Mouse (Mus musculus) forebrain, embryonic 11.5 days (tissue): ENCODE data around the gene Slc17a8. TPM values are rescaled to one million over a fixed set of nuclear protein-coding genes. Genes with fewer than 3 reads are reported as not detected.

ENCODE experiments used
- ATAC-seq: fragments of 200-750 bp; cut with Nextera tagmentation; replicated peaks from 2 replicates; pipeline ENCODE4 v1.8.0; 2017; ENCODE audit warnings: moderate TSS enrichment; ENCODE audit not compliant: low FRiP score
- DNase-seq: peaks from one replicate; pipeline ENCODE4 v3.0.0-alpha.2; 2017; ENCODE audit warnings: low spot score
- H3K27ac ChIP-seq: fragments of 300-500 bp; sonication (generic); 2 replicates; pipeline ENCODE4 v1.5.1; 2014; ENCODE audit warnings: low read depth, low read length
- H3K27me3 ChIP-seq: fragments of 300-500 bp; sonication (generic); 2 replicates; pipeline ENCODE4 v1.6.1; 2014; ENCODE audit warnings: mild to moderate bottlenecking, low read length, mixed read lengths; ENCODE audit not compliant: control insufficient read depth, insufficient read depth
- H3K36me3 ChIP-seq: fragments of 300-500 bp; sonication (generic); 2 replicates; pipeline ENCODE4 v1.6.1; 2014; ENCODE audit warnings: mild to moderate bottlenecking, low read length, moderate library complexity, mixed read lengths; ENCODE audit not compliant: control insufficient read depth, insufficient read depth
- H3K4me1 ChIP-seq: fragments of 300-500 bp; sonication (generic); replicated peaks from 2 replicates; pipeline ENCODE4 v1.6.1; 2014; ENCODE audit warnings: low read length, mixed read lengths; ENCODE audit not compliant: control insufficient read depth, insufficient read depth
- H3K4me2 ChIP-seq: fragments of 300-500 bp; sonication (generic); 2 replicates; pipeline ENCODE4 v1.6.1; 2014; ENCODE audit warnings: low read depth, mild to moderate bottlenecking, low read length, moderate library complexity, mixed read lengths; ENCODE audit not compliant: severe bottlenecking
- H3K4me3 ChIP-seq: fragments of 300-500 bp; sonication (generic); 2 replicates; pipeline ENCODE4 v1.5.1; 2014; ENCODE audit warnings: low read depth, low read length
- H3K9ac ChIP-seq: fragments of 300-500 bp; sonication (generic); 2 replicates; pipeline ENCODE4 v1.6.1; 2014; ENCODE audit warnings: low read length
- H3K9me3 ChIP-seq: fragments of 300-500 bp; sonication (generic); 2 replicates; pipeline ENCODE4 v1.6.1; 2016; ENCODE audit warnings: low read length, mixed read lengths; ENCODE audit not compliant: control insufficient read depth
- WGBS: fragments of 180-500 bp; shearing (Covaris S2); extraction: QIAGEN DNeasy Blood & Tissue Kit; methylation state at CpG from one replicate; pipeline ENCODE4 v1.1.7; 2014; 5-methylcytosine and 5-hydroxymethylcytosine counted together
- polyA plus RNA-seq: library from polyadenylated mRNA; unstranded; fragments of >200 nt; fragmentation: Nextera tagmentation; extraction: Ambion mirVana; gene quantifications from 2 replicates; pipeline ENCODE4 v1.2.1, GENCODE M21; 2014

The Slc17a8 gene
- polyA plus RNA-seq, 1 experiment from 2014 or later, result 0.28 TPM

- ATAC-seq, result no peak
- Histone ChIP-seq H3K27ac (no peak overlapping the region), H3K9me3 (no peaks in the 10 kb centered on the region), H3K9ac (no peak overlapping the region), H3K4me3 (no peak overlapping the region), H3K4me2 (no peak overlapping the region), H3K27me3 (no peaks in the 10 kb centered on the region), H3K4me1 (no peaks in the 10 kb centered on the region), H3K36me3 (no peaks in the 10 kb centered on the region)
- 93% methylated on average over 2 of the region's 2 CpGs for WGBS
- no peak for DNase-seq
Observed at GRCm38 (mm10) chr10:89531976-89532375, 89.1 kb downstream of the Slc17a8 start.

GRCm38 (mm10) chr10:89531194-89531634, 89.8 kb downstream of the Slc17a8 start:
- Histone ChIP-seq H3K4me2 (no peak overlapping the region), H3K4me1 (no peaks in the 10 kb centered on the region), H3K4me3 (no peak overlapping the region), H3K36me3 (no peaks in the 10 kb centered on the region), H3K27ac (no peak overlapping the region), H3K9ac (no peak overlapping the region), H3K27me3 (no peaks in the 10 kb centered on the region), H3K9me3 (no peaks in the 10 kb centered on the region)
- WGBS, result 77% methylated on average over 5 of the region's 5 CpGs
- no peak for DNase-seq
- ATAC-seq, result no peak

GRCm38 (mm10) chr10:89527054-89527453, 94.0 kb downstream of the Slc17a8 start:
- no peaks in the 10 kb centered on the region for H3K27me3 ChIP-seq
- no peaks in the 10 kb centered on the region for H3K36me3 ChIP-seq
- no peak overlapping the region for H3K4me3 ChIP-seq
- no peak for DNase-seq
- no peaks in the 10 kb centered on the region for H3K9me3 ChIP-seq
- no peaks in the 10 kb centered on the region for H3K4me1 ChIP-seq
- 88% methylated on average over 5 of the region's 5 CpGs for WGBS
- no peak overlapping the region for H3K9ac ChIP-seq
- no peak overlapping the region for H3K27ac ChIP-seq
- no peak overlapping the region for H3K4me2 ChIP-seq
- no peak for ATAC-seq

DNA sequence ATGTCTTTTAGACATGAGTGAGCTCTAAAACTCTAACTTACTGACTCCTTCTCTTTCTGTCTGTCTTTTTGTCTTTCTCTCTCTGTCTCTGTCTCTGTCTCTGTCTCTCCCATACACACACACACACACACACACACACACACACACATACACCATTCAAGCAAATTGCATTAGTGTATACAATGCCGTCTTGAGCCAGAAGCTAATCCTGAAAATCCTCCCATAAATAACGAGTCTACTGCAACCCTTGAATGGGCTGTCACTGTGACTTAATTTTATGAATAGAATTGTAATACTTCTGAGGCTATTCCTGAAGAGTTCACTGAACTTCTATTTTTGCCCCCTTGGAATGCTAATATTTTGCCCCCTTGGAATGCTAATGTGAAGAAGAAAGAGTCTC, 95.2 kb downstream of the Slc17a8 start:
- no peaks in the 10 kb centered on the region for H3K27me3 ChIP-seq
- DNase-seq, result no peak
- no peak overlapping the region for H3K9ac ChIP-seq
- H3K4me2 ChIP-seq, result no peak overlapping the region
- H3K36me3 ChIP-seq, result no peaks in the 10 kb centered on the region
- no peaks in the 10 kb centered on the region for H3K9me3 ChIP-seq
- 16% methylated on average over 2 of the region's 2 CpGs for WGBS
- ATAC-seq, result no peak
- no peak overlapping the region for H3K4me3 ChIP-seq
- H3K27ac ChIP-seq, result no peak overlapping the region
- no peaks in the 10 kb centered on the region for H3K4me1 ChIP-seq

Other genes with a start within 250 kb of the Slc17a8 start
- gene Gas2l3, start 177.3 kb downstream of the Slc17a8 start, polyA plus RNA-seq, result 12.5 and 12.8 TPM in 2 replicates
- gene Nr1h4, start 87.7 kb downstream of the Slc17a8 start, polyA plus RNA-seq, result not detected in 2 replicates
- 13.1 and 13.9 TPM in 2 replicates for gene Scyl2, start 65.0 kb upstream of the Slc17a8 start, polyA plus RNA-seq
- 34.9 and 39.9 TPM in 2 replicates for gene Actr6, start 111.0 kb upstream of the Slc17a8 start, polyA plus RNA-seq
- 32.4 and 39.2 TPM in 2 replicates for gene Uhrf1bp1l, start 123.7 kb upstream of the Slc17a8 start, polyA plus RNA-seq